Mouse (Mus musculus): ENCODE results near the gene Ddhd1. TPM values are rescaled to one million over a fixed set of nuclear protein-coding genes. Genes with fewer than 3 reads are reported as not detected.

The Ddhd1 gene
- total RNA-seq (2015; ENCODE audit: low replicate concordance) (42.1 and 42.8 TPM in 2 replicates), total RNA-seq (2017; ENCODE audit: low replicate concordance) (89.2 and 151 TPM in 2 replicates)

GRCm38 (mm10) chr14:45657641-45658611 is at the start of gene Ddhd1:
Ddhd1 (minus strand) TSS chr14:45658143.
- ATAC-seq (replicated peaks; ENCODE audit: low FRiP score, poor library complexity, severe bottlenecking) = peak; percentile 73

GRCm38 (mm10) chr14:45707176-45707910 is 49.4 kb upstream of the Ddhd1 start:
- no peak for ATAC-seq (replicated peaks; ENCODE audit: low FRiP score, poor library complexity, severe bottlenecking)

- no peak for ATAC-seq (replicated peaks; ENCODE audit: low FRiP score, poor library complexity, severe bottlenecking)
Observed at GRCm38 (mm10) chr14:45700031-45700572, 42.2 kb upstream of the Ddhd1 start.

- ATAC-seq (replicated peaks; ENCODE audit: low FRiP score, poor library complexity, severe bottlenecking) = no peak
Observed at GRCm38 (mm10) chr14:45698867-45699266, 40.9 kb upstream of the Ddhd1 start.

- no peak for ATAC-seq (replicated peaks; ENCODE audit: low FRiP score, poor library complexity, severe bottlenecking)
Observed at GRCm38 (mm10) chr14:45696098-45696497, 38.2 kb upstream of the Ddhd1 start.

GRCm38 (mm10) chr14:45693891-45694290 is 35.9 kb upstream of the Ddhd1 start:
- ATAC-seq (replicated peaks; ENCODE audit: low FRiP score, poor library complexity, severe bottlenecking) = no peak

GRCm38 (mm10) chr14:45690520-45691246 is 32.7 kb upstream of the Ddhd1 start:
- ATAC-seq (replicated peaks; ENCODE audit: low FRiP score, poor library complexity, severe bottlenecking) = peak; percentile 60

GRCm38 (mm10) chr14:45685313-45685712 is 27.4 kb upstream of the Ddhd1 start:
- ATAC-seq (replicated peaks; ENCODE audit: low FRiP score, poor library complexity, severe bottlenecking) = no peak

- ATAC-seq (replicated peaks; ENCODE audit: low FRiP score, poor library complexity, severe bottlenecking) = no peak
Observed at GRCm38 (mm10) chr14:45676722-45677121, 18.8 kb upstream of the Ddhd1 start.

- ATAC-seq (replicated peaks; ENCODE audit: low FRiP score, poor library complexity, severe bottlenecking) = no peak
Observed at GRCm38 (mm10) chr14:45668325-45668724, 10.4 kb upstream of the Ddhd1 start.

- no peak for ATAC-seq (replicated peaks; ENCODE audit: low FRiP score, poor library complexity, severe bottlenecking)
Observed at GRCm38 (mm10) chr14:45667231-45667630, 9.3 kb upstream of the Ddhd1 start.

- ATAC-seq (replicated peaks; ENCODE audit: low FRiP score, poor library complexity, severe bottlenecking) = no peak
Observed at GRCm38 (mm10) chr14:45661575-45661974, 3.6 kb upstream of the Ddhd1 start.

- ATAC-seq (replicated peaks; ENCODE audit: low FRiP score, poor library complexity, severe bottlenecking) = no peak
Observed at GRCm38 (mm10) chr14:45660315-45660714, 2.4 kb upstream of the Ddhd1 start.

GRCm38 (mm10) chr14:45656831-45657640 is 907 bp downstream of the Ddhd1 start:
- ATAC-seq (replicated peaks; ENCODE audit: low FRiP score, poor library complexity, severe bottlenecking) = peak; percentile 12; the same call in 1 of the 2 replicates

- ATAC-seq (replicated peaks; ENCODE audit: low FRiP score, poor library complexity, severe bottlenecking) = no peak
Observed at GRCm38 (mm10) chr14:45654876-45655416, 3.0 kb downstream of the Ddhd1 start.

GRCm38 (mm10) chr14:45653756-45654155 is 4.2 kb downstream of the Ddhd1 start:
- ATAC-seq (replicated peaks; ENCODE audit: low FRiP score, poor library complexity, severe bottlenecking) = peak; percentile 71

GRCm38 (mm10) chr14:45648999-45649818 is 8.7 kb downstream of the Ddhd1 start:
- no peak for ATAC-seq (replicated peaks; ENCODE audit: low FRiP score, poor library complexity, severe bottlenecking)

GRCm38 (mm10) chr14:45648144-45648543 is 9.8 kb downstream of the Ddhd1 start:
- no peak for ATAC-seq (replicated peaks; ENCODE audit: low FRiP score, poor library complexity, severe bottlenecking)
